In genomic region chr9:55090141-55090540, GRCm38 (mm10) we compare ENCODE assay signal across 13 mouse cellular contexts. TPM values are rescaled to one million over a fixed set of nuclear protein-coding genes. Genes with fewer than 3 reads are reported as not detected.
DNase-seq lines count a peak whose midpoint lies in the region; ATAC-seq and TF ChIP-seq lines count a peak whose summit lies in the region.
"Had no signal": no experiment of that assay in that cellular context is flagged by ENCODE, and none has a peak within 500 bp of the region (broad histone marks: within the 10 kb centered on the region; RNA-seq: fewer than 3 reads in every experiment).

No protein-coding gene starts in this region.

- H3K4me3 ChIP-seq in kidney, postnatal 0 days (replicated peaks; ENCODE audit: low read depth, low read length): no peak overlapping the region
- H3K4me3 ChIP-seq in kidney, adult 2 months (ENCODE audit: insufficient read depth, low read depth, low read length): no peak overlapping the region
- H3K4me3 ChIP-seq in embryonic facial prominence, embryonic 11.5 days (ENCODE audit: low read depth, low read length): no peak overlapping the region
- no peak overlapping the region for H3K4me3 ChIP-seq in neural tube, embryonic 13.5 days
- H3K4me3 ChIP-seq: forebrain, embryonic 15.5 days; liver, embryonic 13.5 days had no signal

- H3K36me3 ChIP-seq in kidney, postnatal 0 days (ENCODE audit: insufficient read depth, low read length): no peaks in the 10 kb centered on the region
- no peaks in the 10 kb centered on the region for H3K36me3 ChIP-seq in kidney, adult 2 months (ENCODE audit: control insufficient read depth, insufficient read depth, low read length)
- no peaks in the 10 kb centered on the region for H3K36me3 ChIP-seq in embryonic facial prominence, embryonic 11.5 days (replicated peaks; ENCODE audit: control insufficient read depth, insufficient read depth, low read depth, low read length)
- H3K36me3 ChIP-seq in neural tube, embryonic 13.5 days: no peaks in the 10 kb centered on the region
- H3K36me3 ChIP-seq: forebrain, embryonic 15.5 days; liver, embryonic 13.5 days had no signal

- no peaks in the 10 kb centered on the region for H3K27me3 ChIP-seq in kidney, postnatal 0 days (ENCODE audit: insufficient read depth, low read length)
- no peaks in the 10 kb centered on the region for H3K27me3 ChIP-seq in kidney, adult 2 months (replicated peaks; ENCODE audit: control insufficient read depth, insufficient read depth, low read length)
- H3K27me3 ChIP-seq in embryonic facial prominence, embryonic 11.5 days (ENCODE audit: control insufficient read depth, insufficient read depth, low read length): no peaks in the 10 kb centered on the region
- no peaks in the 10 kb centered on the region for H3K27me3 ChIP-seq in neural tube, embryonic 13.5 days
- H3K27me3 ChIP-seq: forebrain, embryonic 15.5 days; liver, embryonic 13.5 days had no signal

- H3K9me3 ChIP-seq in kidney, postnatal 0 days (replicated peaks; ENCODE audit: low read length): no peaks in the 10 kb centered on the region
- no peaks in the 10 kb centered on the region for H3K9me3 ChIP-seq in embryonic facial prominence, embryonic 11.5 days (replicated peaks; ENCODE audit: control insufficient read depth, low read length)
- H3K9me3 ChIP-seq in neural tube, embryonic 13.5 days: no peaks in the 10 kb centered on the region
- H3K9me3 ChIP-seq: forebrain, embryonic 15.5 days; liver, embryonic 13.5 days had no signal

- H3K9ac ChIP-seq in kidney, postnatal 0 days (ENCODE audit: low read depth, low read length): no peak overlapping the region
- H3K9ac ChIP-seq in embryonic facial prominence, embryonic 11.5 days (replicated peaks; ENCODE audit: low read length): no peak overlapping the region
- 0 out of 2 replicates have a peak overlapping the region, but pooled peaks have one; percentile 12 for H3K9ac ChIP-seq in neural tube, embryonic 13.5 days
- H3K9ac ChIP-seq: forebrain, embryonic 15.5 days; liver, embryonic 13.5 days had no signal

- no peak for TF ChIP-seq POLR2A in kidney, adult 2 months (IDR thresholded peaks at IDR 0.05; ENCODE audit: low read depth, low read length)

- 0 out of 2 replicates have a peak, but pooled peaks cover 3% of the 10 kb centered on the region for H3K4me1 ChIP-seq in kidney, postnatal 0 days (replicated peaks; ENCODE audit: insufficient read depth, low read length)
- H3K4me1 ChIP-seq in kidney, adult 2 months (ENCODE audit: control insufficient read depth, insufficient read depth, low read length): no peaks in the 10 kb centered on the region
- H3K4me1 ChIP-seq in embryonic facial prominence, embryonic 11.5 days (ENCODE audit: control insufficient read depth, insufficient read depth, low read length): no peaks in the 10 kb centered on the region
- H3K4me1 ChIP-seq in neural tube, embryonic 13.5 days (replicated peaks): peaks cover 7% of the 10 kb centered on the region
- H3K4me1 ChIP-seq: forebrain, embryonic 15.5 days; liver, embryonic 13.5 days had no signal

- ATAC-seq in kidney, postnatal 0 days (replicated peaks; ENCODE audit: low FRiP score, low read depth): no peak
- ATAC-seq in embryonic facial prominence, embryonic 11.5 days (replicated peaks; ENCODE audit: insufficient number of reproducible peaks, low FRiP score, low TSS enrichment, low read depth): peak; percentile 44; the same call in 1 of the 2 replicates
- no peak for ATAC-seq in neural tube, embryonic 13.5 days (ENCODE audit: low read depth)
- ATAC-seq: forebrain, embryonic 15.5 days had no signal

- peak; percentile 42 for DNase-seq in kidney, postnatal 0 days (ENCODE audit: low spot score)
- no peak for DNase-seq in kidney, adult 2 months
- DNase-seq in cerebellum, postnatal 25 days: peak; percentile 43 to 53
- peak; percentile 51 for DNase-seq in embryonic facial prominence, embryonic 11.5 days (ENCODE audit: low spot score)
- DNase-seq in layer of hippocampus, adult 9-10 months (ENCODE audit: low spot score): no peak
- no peak for DNase-seq in spleen, postnatal 10 days (ENCODE audit: low spot score in 2 of 2)
- DNase-seq: gastrocnemius, postnatal 36 days; kidney, adult 8-10 months; liver, embryonic 13.5 days; lung, postnatal 36 days; spleen, adult 18-20 months had no signal

- WGBS in kidney, postnatal 0 days: 11% methylated on average over 5 of the region's 5 CpGs
- WGBS in kidney, adult 2 months: 44% methylated on average over 5 of the region's 5 CpGs
- WGBS in embryonic facial prominence, embryonic 11.5 days: 23% methylated on average over 5 of the region's 5 CpGs
- WGBS in neural tube, embryonic 13.5 days: 7% methylated on average over 5 of the region's 5 CpGs

- H3K4me2 ChIP-seq in kidney, postnatal 0 days (ENCODE audit: low read length): no peak overlapping the region
- H3K4me2 ChIP-seq in embryonic facial prominence, embryonic 11.5 days (ENCODE audit: low read depth, low read length): no peak overlapping the region
- H3K4me2 ChIP-seq in neural tube, embryonic 13.5 days: no peak overlapping the region
- H3K4me2 ChIP-seq: forebrain, embryonic 15.5 days; liver, embryonic 13.5 days had no signal

- H3K27ac ChIP-seq in kidney, postnatal 0 days: no peak overlapping the region
- no peak overlapping the region for H3K27ac ChIP-seq in kidney, adult 2 months (ENCODE audit: insufficient read depth, low read depth, low read length)
- H3K27ac ChIP-seq in embryonic facial prominence, embryonic 11.5 days (replicated peaks; ENCODE audit: low read depth, low read length): no peak overlapping the region
- 0 out of 2 replicates have a peak overlapping the region, but pooled peaks have one; percentile 38 for H3K27ac ChIP-seq in neural tube, embryonic 13.5 days (replicated peaks)
- H3K27ac ChIP-seq: forebrain, embryonic 15.5 days; liver, embryonic 13.5 days had no signal

- TF ChIP-seq CTCF in kidney, postnatal 0 days (IDR thresholded peaks at IDR 0.05; ENCODE audit: low read depth): no peak
- TF ChIP-seq CTCF in kidney, adult 2 months (conservative IDR thresholded peaks at IDR 0.05; ENCODE audit: insufficient read depth, insufficient read length, low read depth, low read length): no peak

RNA-seq across cellular contexts. Expression of gene Chrnb4, which starts 41.6 kb away (rescaled TPM):
- polyA plus RNA-seq in kidney, postnatal 0 days (2015; fragmentation: Nextera tagmentation; extraction: Ambion mirVana): 1.0 and 1.4 TPM in 2 replicates
- polyA plus RNA-seq in kidney, adult 2 months (2012; rRNA removed): 0.43 and 1.4 TPM in 2 replicates
- polyA plus RNA-seq in embryonic facial prominence, embryonic 11.5 days (2014; fragmentation: Nextera tagmentation; extraction: Ambion mirVana): 0.79 and 1.7 TPM in 2 replicates
- polyA plus RNA-seq in neural tube, embryonic 13.5 days (2015; fragmentation: Nextera tagmentation; extraction: Ambion mirVana): 1.6 and 1.8 TPM in 2 replicates
- polyA plus RNA-seq: liver, embryonic 13.5 days had no signal

RNA-seq across cellular contexts. Expression of gene Ube2q2, which starts 58.5 kb away (rescaled TPM):
- 29.7 and 30.5 TPM in 2 replicates for polyA plus RNA-seq in kidney, postnatal 0 days (2015; fragmentation: Nextera tagmentation; extraction: Ambion mirVana)
- polyA plus RNA-seq in kidney, adult 2 months (2012; rRNA removed): 10.7 and 11.1 TPM in 2 replicates
- 41.1 and 48.0 TPM in 2 replicates for polyA plus RNA-seq in embryonic facial prominence, embryonic 11.5 days (2014; fragmentation: Nextera tagmentation; extraction: Ambion mirVana)
- polyA plus RNA-seq in neural tube, embryonic 13.5 days (2015; fragmentation: Nextera tagmentation; extraction: Ambion mirVana): 48.0 and 48.4 TPM in 2 replicates

Comparison
In these comparisons a context has a peak if more than half of its experiments do, and no peak if none do; other contexts are left out.
1. DNase-seq: peak in kidney, postnatal 0 days (single experiment), cerebellum, postnatal 25 days (2 of 2) and embryonic facial prominence, embryonic 11.5 days (single experiment); none in kidney, adult 2 months (single experiment), layer of hippocampus, adult 9-10 months (single experiment) and spleen, postnatal 10 days (0 of 2).